Comparison of ENCODE assay signal across 31 mouse cellular contexts in the genomic region with DNA sequence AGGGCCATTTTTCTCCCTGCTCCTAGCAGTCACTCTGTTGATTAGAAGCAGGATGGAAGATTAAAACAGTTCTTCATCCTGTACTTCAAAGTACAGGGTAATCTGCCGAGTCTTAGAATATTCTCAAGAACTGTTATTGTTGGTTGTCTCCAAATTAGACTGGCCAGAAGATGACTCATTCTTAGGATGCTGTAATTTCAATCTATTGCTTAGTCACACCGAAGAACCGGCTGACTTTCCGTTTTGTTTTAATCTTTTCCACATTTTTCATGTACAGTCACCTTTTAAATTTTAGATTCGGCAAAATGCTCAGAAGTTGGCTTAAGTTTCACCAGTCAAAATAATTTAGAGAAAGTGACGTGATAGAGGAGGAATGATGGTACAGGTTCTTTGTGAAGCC.
DNase-seq lines count a peak whose midpoint lies in the region; ATAC-seq and TF ChIP-seq lines count a peak whose summit lies in the region.
"Had no signal": no experiment of that assay in that cellular context is flagged by ENCODE, and none has a peak within 500 bp of the region (broad histone marks: within the 10 kb centered on the region; RNA-seq: fewer than 3 reads in every experiment).

No protein-coding gene starts in this region.

- H3K9me3 ChIP-seq in forebrain, embryonic 16.5 days (ENCODE audit: control insufficient read depth, low read length): no peaks in the 10 kb centered on the region
- H3K9me3 ChIP-seq: embryonic facial prominence, embryonic 12.5 days; embryonic facial prominence, embryonic 15.5 days; forebrain, embryonic 10.5 days; forebrain, embryonic 13.5 days; G1E; heart, embryonic 12.5 days; heart, embryonic 15.5 days; hindbrain, embryonic 15.5 days; intestine, embryonic 15.5 days had no signal

- DNase-seq in heart, adult 11 months: peak; percentile 3
- DNase-seq in heart, postnatal 25 days (ENCODE audit: low spot score): no peak
- peak; percentile 6 for DNase-seq in Muller cell, postnatal 12 days (ENCODE audit: inconsistent ontology term)
- no peak for DNase-seq in liver
- no peak for DNase-seq in right cerebral cortex, postnatal 25 days
- DNase-seq: adrenal gland, postnatal 10 days; adrenal gland, postnatal 36 days; cerebellum, adult 11 months; cerebellum, adult 2 months; cerebellum, adult 9-11 months; cerebellum, postnatal 25 days; forebrain, postnatal 0 days; gastrocnemius, postnatal 14 days; heart, adult 18-20 months; heart, postnatal 10 days; heart, postnatal 4 days; kidney, adult 11 months; kidney, adult 8-10 months had no signal

- no peaks in the 10 kb centered on the region for H3K36me3 ChIP-seq in forebrain, embryonic 16.5 days (ENCODE audit: control insufficient read depth, insufficient read depth)
- H3K36me3 ChIP-seq: embryonic facial prominence, embryonic 12.5 days; embryonic facial prominence, embryonic 15.5 days; hindbrain, embryonic 15.5 days; intestine, embryonic 15.5 days had no signal

- H3K4me3 ChIP-seq in embryonic fibroblast, embryonic 13.5 days (ENCODE audit: insufficient read depth, low read length): no peak overlapping the region
- H3K4me3 ChIP-seq in forebrain, embryonic 16.5 days (replicated peaks; ENCODE audit: low read length): no peak overlapping the region
- H3K4me3 ChIP-seq: embryonic facial prominence, embryonic 12.5 days; embryonic facial prominence, embryonic 15.5 days; erythroblast, embryonic 14.5 days; forebrain, embryonic 10.5 days; forebrain, embryonic 13.5 days; heart, embryonic 12.5 days; heart, embryonic 15.5 days; hindbrain, embryonic 15.5 days; intestine, embryonic 15.5 days had no signal

- intact Hi-C loops in heart, postnatal 25 days (cut with DNase I): no loop called here

- 93% methylated on average over 6 of the region's 6 CpGs for WGBS in forebrain, embryonic 16.5 days

- H3K4me1 ChIP-seq in embryonic fibroblast, embryonic 13.5 days (ENCODE audit: control insufficient read depth, insufficient read depth, low read length): peaks cover 3% of the 10 kb centered on the region; the same call in 1 of the 2 replicates
- no peaks in the 10 kb centered on the region for H3K4me1 ChIP-seq in forebrain, embryonic 16.5 days (replicated peaks; ENCODE audit: control insufficient read depth, insufficient read depth, low read length)
- H3K4me1 ChIP-seq: embryonic facial prominence, embryonic 12.5 days; embryonic facial prominence, embryonic 15.5 days; forebrain, embryonic 10.5 days; forebrain, embryonic 13.5 days; heart, embryonic 12.5 days; heart, embryonic 15.5 days; hindbrain, embryonic 15.5 days; intestine, embryonic 15.5 days had no signal

- TF ChIP-seq CTCF in embryonic fibroblast, embryonic 13.5 days (IDR thresholded peaks at IDR 0.05; ENCODE audit: borderline replicate concordance, insufficient read depth, low read length): no peak

- ATAC-seq in forebrain, embryonic 16.5 days: no peak
- ATAC-seq: forebrain, embryonic 13.5 days; forebrain, postnatal 0 days; intestine, embryonic 15.5 days had no signal

- no peak overlapping the region for H3K4me2 ChIP-seq in forebrain, embryonic 16.5 days (ENCODE audit: low read length)
- H3K4me2 ChIP-seq: embryonic facial prominence, embryonic 12.5 days; embryonic facial prominence, embryonic 15.5 days; forebrain, embryonic 13.5 days; heart, embryonic 12.5 days; heart, embryonic 15.5 days; hindbrain, embryonic 15.5 days; intestine, embryonic 15.5 days had no signal

- TF ChIP-seq POLR2A in embryonic fibroblast, embryonic 13.5 days (IDR thresholded peaks at IDR 0.05; ENCODE audit: low read depth, low read length): no peak

- H3K27ac ChIP-seq in embryonic fibroblast, embryonic 13.5 days (ENCODE audit: insufficient read depth, low read length): peak overlapping the region; percentile 39; the same call in 1 of the 2 replicates
- no peak overlapping the region for H3K27ac ChIP-seq in forebrain, embryonic 16.5 days (ENCODE audit: low read length)
- H3K27ac ChIP-seq: embryonic facial prominence, embryonic 12.5 days; embryonic facial prominence, embryonic 15.5 days; forebrain, embryonic 10.5 days; forebrain, embryonic 13.5 days; heart, embryonic 15.5 days; hindbrain, embryonic 15.5 days; intestine, embryonic 15.5 days had no signal

- H3K27me3 ChIP-seq in forebrain, embryonic 16.5 days (replicated peaks; ENCODE audit: control insufficient read depth, insufficient read depth, low read length): no peaks in the 10 kb centered on the region
- H3K27me3 ChIP-seq: CH12.LX; embryonic facial prominence, embryonic 12.5 days; embryonic facial prominence, embryonic 15.5 days; forebrain, embryonic 13.5 days; heart, embryonic 12.5 days; heart, embryonic 15.5 days; hindbrain, embryonic 15.5 days; intestine, embryonic 15.5 days had no signal

- no peak overlapping the region for H3K9ac ChIP-seq in forebrain, embryonic 16.5 days (replicated peaks; ENCODE audit: low read depth, low read length)
- H3K9ac ChIP-seq: embryonic facial prominence, embryonic 12.5 days; embryonic facial prominence, embryonic 15.5 days; forebrain, embryonic 13.5 days; forebrain, postnatal 0 days; heart, embryonic 12.5 days; heart, embryonic 15.5 days; hindbrain, embryonic 15.5 days; intestine, embryonic 15.5 days had no signal

Comparison
In these comparisons a context has a peak if more than half of its experiments do, and no peak if none do; other contexts are left out.
1. DNase-seq: peak in heart, adult 11 months (single experiment) and Muller cell, postnatal 12 days (single experiment); none in heart, postnatal 25 days (single experiment), liver (single experiment) and right cerebral cortex, postnatal 25 days (single experiment).